Mouse (Mus musculus): Measurements from ENCODE around the gene Rcn1. TPM values are rescaled to one million over a fixed set of nuclear protein-coding genes. Genes with fewer than 3 reads are reported as not detected.

Rcn1 gene
- polyA plus RNA-seq, 1 experiment = 73.8 TPM

GRCm38 (mm10) chr2:105429899-105430298, 30.8 kb upstream of the Rcn1 start:
- TF ChIP-seq CTCF (IDR thresholded peaks at IDR 0.05; ENCODE audit: low read depth, low read length) (no peak), EP300 (IDR thresholded peaks at IDR 0.05; ENCODE audit: insufficient read depth, low read depth, low read length) (no peak), POLR2A (IDR thresholded peaks at IDR 0.05; ENCODE audit: insufficient read depth, low read length) (no peak)
- no peaks in the 10 kb centered on the region for H3K4me1 ChIP-seq (ENCODE audit: control insufficient read depth, insufficient read depth, low read length)

GRCm38 (mm10) chr2:105428467-105428866, 29.3 kb upstream of the Rcn1 start:
- Histone ChIP-seq H3K9me3 (replicated peaks; ENCODE audit: control insufficient read depth, insufficient read depth, low read length, poor library complexity, severe bottlenecking) (no peaks in the 10 kb centered on the region), H3K4me3 (ENCODE audit: low read depth, low read length) (no peak overlapping the region), H3K9ac (ENCODE audit: low read depth, poor library complexity, severe bottlenecking) (no peak overlapping the region), H3K4me1 (ENCODE audit: control insufficient read depth, insufficient read depth, low read length) (no peaks in the 10 kb centered on the region), H3K36me3 (ENCODE audit: control insufficient read depth, insufficient read depth, low read length, poor library complexity, severe bottlenecking) (no peaks in the 10 kb centered on the region), H3K27ac (ENCODE audit: insufficient read depth, low read length) (no peak overlapping the region), H3K27me3 (ENCODE audit: control insufficient read depth, insufficient read depth, low read length, poor library complexity, severe bottlenecking) (no peaks in the 10 kb centered on the region)
- no peak for TF ChIP-seq EP300 (IDR thresholded peaks at IDR 0.05; ENCODE audit: insufficient read depth, low read depth, low read length)
- TF ChIP-seq POLR2A (IDR thresholded peaks at IDR 0.05; ENCODE audit: insufficient read depth, low read length) = no peak
- no peak for TF ChIP-seq CTCF (IDR thresholded peaks at IDR 0.05; ENCODE audit: low read depth, low read length)

More at GRCm38 (mm10) chr2:105429899-105430298, 30.8 kb upstream of the Rcn1 start:
- H3K4me3 ChIP-seq (ENCODE audit: low read depth, low read length) = no peak overlapping the region
- no peaks in the 10 kb centered on the region for H3K9me3 ChIP-seq (replicated peaks; ENCODE audit: control insufficient read depth, insufficient read depth, low read length, poor library complexity, severe bottlenecking)
- H3K27me3 ChIP-seq (ENCODE audit: control insufficient read depth, insufficient read depth, low read length, poor library complexity, severe bottlenecking) = no peaks in the 10 kb centered on the region
- no peak overlapping the region for H3K27ac ChIP-seq (ENCODE audit: insufficient read depth, low read length)
- no peaks in the 10 kb centered on the region for H3K36me3 ChIP-seq (ENCODE audit: control insufficient read depth, insufficient read depth, low read length, poor library complexity, severe bottlenecking)
- no peak overlapping the region for H3K9ac ChIP-seq (ENCODE audit: low read depth, poor library complexity, severe bottlenecking)

DNA sequence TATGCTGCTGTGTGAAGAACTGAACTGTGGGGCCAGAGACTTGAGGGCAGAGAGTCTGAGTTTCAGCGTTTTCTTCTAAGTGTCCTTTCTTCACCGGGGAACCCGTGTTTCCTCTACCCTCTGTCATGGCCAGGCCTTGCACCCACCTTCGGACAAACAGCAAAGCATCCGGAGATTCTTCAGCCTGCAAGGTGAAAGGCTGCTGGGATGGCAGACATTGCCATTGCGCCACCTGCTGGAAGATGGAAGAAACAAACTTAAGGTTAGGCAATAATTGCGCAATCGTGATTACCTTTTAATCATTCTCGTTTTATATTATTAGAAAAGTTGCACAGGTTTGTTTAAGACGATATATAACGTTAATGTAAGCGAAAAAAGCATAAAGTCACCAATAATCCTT, 28.9 kb upstream of the Rcn1 start:
- no peaks in the 10 kb centered on the region for H3K27me3 ChIP-seq (ENCODE audit: control insufficient read depth, insufficient read depth, low read length, poor library complexity, severe bottlenecking)
- no peak overlapping the region for H3K4me3 ChIP-seq (ENCODE audit: low read depth, low read length)
- H3K36me3 ChIP-seq (ENCODE audit: control insufficient read depth, insufficient read depth, low read length, poor library complexity, severe bottlenecking) = no peaks in the 10 kb centered on the region
- no peak overlapping the region for H3K27ac ChIP-seq (ENCODE audit: insufficient read depth, low read length)
- H3K4me1 ChIP-seq (ENCODE audit: control insufficient read depth, insufficient read depth, low read length) = no peaks in the 10 kb centered on the region
- peak; percentile 69 for TF ChIP-seq CTCF (IDR thresholded peaks at IDR 0.05; ENCODE audit: low read depth, low read length)
- no peak for TF ChIP-seq EP300 (IDR thresholded peaks at IDR 0.05; ENCODE audit: insufficient read depth, low read depth, low read length)
- H3K9me3 ChIP-seq (replicated peaks; ENCODE audit: control insufficient read depth, insufficient read depth, low read length, poor library complexity, severe bottlenecking) = no peaks in the 10 kb centered on the region
- H3K9ac ChIP-seq (ENCODE audit: low read depth, poor library complexity, severe bottlenecking) = no peak overlapping the region

- Histone ChIP-seq H3K36me3 (ENCODE audit: control insufficient read depth, insufficient read depth, low read length, poor library complexity, severe bottlenecking) (no peaks in the 10 kb centered on the region), H3K4me1 (ENCODE audit: control insufficient read depth, insufficient read depth, low read length) (no peaks in the 10 kb centered on the region), H3K9me3 (replicated peaks; ENCODE audit: control insufficient read depth, insufficient read depth, low read length, poor library complexity, severe bottlenecking) (no peaks in the 10 kb centered on the region), H3K27ac (ENCODE audit: insufficient read depth, low read length) (no peak overlapping the region), H3K27me3 (ENCODE audit: control insufficient read depth, insufficient read depth, low read length, poor library complexity, severe bottlenecking) (no peaks in the 10 kb centered on the region), H3K4me3 (ENCODE audit: low read depth, low read length) (no peak overlapping the region), H3K9ac (ENCODE audit: low read depth, poor library complexity, severe bottlenecking) (no peak overlapping the region)
- no peak for TF ChIP-seq POLR2A (IDR thresholded peaks at IDR 0.05; ENCODE audit: insufficient read depth, low read length)
- no peak for TF ChIP-seq CTCF (IDR thresholded peaks at IDR 0.05; ENCODE audit: low read depth, low read length)
- TF ChIP-seq EP300 (IDR thresholded peaks at IDR 0.05; ENCODE audit: insufficient read depth, low read depth, low read length) = no peak
Observed at GRCm38 (mm10) chr2:105427447-105427846, 28.3 kb upstream of the Rcn1 start.

- H3K4me3 ChIP-seq (ENCODE audit: low read depth, low read length) = no peak overlapping the region
- no peak overlapping the region for H3K9ac ChIP-seq (ENCODE audit: low read depth, poor library complexity, severe bottlenecking)
- H3K4me1 ChIP-seq (ENCODE audit: control insufficient read depth, insufficient read depth, low read length) = no peaks in the 10 kb centered on the region
- no peak overlapping the region for H3K27ac ChIP-seq (ENCODE audit: insufficient read depth, low read length)
- no peaks in the 10 kb centered on the region for H3K27me3 ChIP-seq (ENCODE audit: control insufficient read depth, insufficient read depth, low read length, poor library complexity, severe bottlenecking)
- H3K9me3 ChIP-seq (replicated peaks; ENCODE audit: control insufficient read depth, insufficient read depth, low read length, poor library complexity, severe bottlenecking) = no peaks in the 10 kb centered on the region
- no peak for TF ChIP-seq EP300 (IDR thresholded peaks at IDR 0.05; ENCODE audit: insufficient read depth, low read depth, low read length)
- no peak for TF ChIP-seq POLR2A (IDR thresholded peaks at IDR 0.05; ENCODE audit: insufficient read depth, low read length)
- TF ChIP-seq CTCF (IDR thresholded peaks at IDR 0.05; ENCODE audit: low read depth, low read length) = no peak
- no peaks in the 10 kb centered on the region for H3K36me3 ChIP-seq (ENCODE audit: control insufficient read depth, insufficient read depth, low read length, poor library complexity, severe bottlenecking)
Observed at GRCm38 (mm10) chr2:105418629-105419227, 19.6 kb upstream of the Rcn1 start.

GRCm38 (mm10) chr2:105417663-105418062, 18.5 kb upstream of the Rcn1 start:
- Histone ChIP-seq H3K4me1 (ENCODE audit: control insufficient read depth, insufficient read depth, low read length) (no peaks in the 10 kb centered on the region), H3K9ac (ENCODE audit: low read depth, poor library complexity, severe bottlenecking) (no peak overlapping the region), H3K9me3 (replicated peaks; ENCODE audit: control insufficient read depth, insufficient read depth, low read length, poor library complexity, severe bottlenecking) (no peaks in the 10 kb centered on the region), H3K27me3 (ENCODE audit: control insufficient read depth, insufficient read depth, low read length, poor library complexity, severe bottlenecking) (no peaks in the 10 kb centered on the region), H3K27ac (ENCODE audit: insufficient read depth, low read length) (no peak overlapping the region), H3K36me3 (ENCODE audit: control insufficient read depth, insufficient read depth, low read length, poor library complexity, severe bottlenecking) (no peaks in the 10 kb centered on the region), H3K4me3 (ENCODE audit: low read depth, low read length) (no peak overlapping the region)
- TF ChIP-seq CTCF (IDR thresholded peaks at IDR 0.05; ENCODE audit: low read depth, low read length) (no peak), EP300 (IDR thresholded peaks at IDR 0.05; ENCODE audit: insufficient read depth, low read depth, low read length) (no peak), POLR2A (IDR thresholded peaks at IDR 0.05; ENCODE audit: insufficient read depth, low read length) (no peak)
